Mouse (Mus musculus) spleen, adult 12 weeks (tissue): ENCODE measurements around the gene Ear14.

ENCODE experiments used
- DNase-seq: peaks from one replicate; pipeline ENCODE4 v3.0.0; 2022; ENCODE audit warnings: low spot score

Ear14 gene

DNA sequence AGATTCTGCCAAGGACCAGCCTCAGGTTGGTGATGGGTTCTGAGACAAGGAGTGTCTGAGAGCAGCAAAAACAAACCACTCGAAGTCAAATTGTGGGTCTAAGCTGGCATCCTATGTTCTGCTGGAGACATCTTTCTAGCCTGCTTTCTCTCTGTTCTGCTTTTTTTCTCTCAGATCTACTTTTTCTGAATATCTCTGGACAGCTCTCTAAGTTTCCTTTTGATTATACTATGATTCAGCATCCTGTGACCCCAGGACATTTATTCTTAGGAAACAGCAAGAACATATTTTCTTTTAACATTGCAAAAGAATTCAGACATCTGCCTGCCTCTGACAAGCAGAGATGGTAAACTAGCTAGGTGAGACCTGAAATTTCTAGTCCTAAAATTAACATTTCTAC lies 50.4 kb downstream of the Ear14 start:
- DNase-seq: no peak
